Mouse (Mus musculus): ENCODE measurements around the gene Scaf1.
"Not testable (repeated sequence)": the region's sequence is repeated elsewhere in the genome, so short reads cannot be mapped to it uniquely, and the experiment has no call there.

The Scaf1 gene

DNA sequence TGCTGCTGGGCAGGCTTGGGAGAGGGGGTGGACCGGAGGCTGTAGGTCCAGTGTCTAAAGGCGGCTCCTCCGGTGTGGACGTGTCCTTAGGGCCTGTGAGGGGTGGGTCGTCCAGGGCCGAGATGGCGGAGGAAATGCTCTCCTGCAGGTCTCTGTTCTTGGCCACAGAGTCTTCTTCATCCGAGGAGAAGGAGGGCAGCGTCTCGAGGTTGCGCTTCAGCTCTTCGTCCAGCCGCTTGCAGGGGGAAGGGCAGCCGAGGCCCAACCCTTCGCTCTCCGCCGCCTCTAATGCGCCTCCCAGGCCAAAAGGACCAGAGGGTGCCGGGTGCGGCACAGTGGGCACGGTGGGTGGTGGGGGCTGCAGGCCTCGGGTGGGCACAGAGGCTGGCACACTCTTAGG, 29.6 kb upstream of the Scaf1 start:
- no peak for DNase-seq (ENCODE audit: low spot score in 2 of 2)

DNA sequence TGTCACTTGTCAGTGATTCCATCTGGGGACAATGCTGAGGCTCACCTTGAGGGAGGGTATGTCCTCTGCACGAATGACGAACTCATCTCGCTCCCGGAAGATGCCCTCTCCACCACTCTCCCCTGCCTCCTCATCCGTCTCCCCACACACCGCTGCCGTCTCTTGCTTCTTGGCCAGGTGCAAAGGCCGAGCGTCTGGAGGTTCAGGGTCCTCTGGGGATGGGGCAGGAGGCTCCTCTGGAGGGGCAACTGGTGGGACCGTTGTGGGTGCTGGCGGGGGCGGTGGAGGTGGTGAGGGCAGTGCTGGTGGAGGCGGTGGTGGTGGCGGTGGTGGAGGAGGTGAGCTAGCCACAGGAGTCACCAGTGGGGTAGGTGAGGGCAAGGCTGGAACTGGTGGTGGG, 27.1 kb upstream of the Scaf1 start:
- no peak for DNase-seq (ENCODE audit: low spot score in 2 of 2)

DNA sequence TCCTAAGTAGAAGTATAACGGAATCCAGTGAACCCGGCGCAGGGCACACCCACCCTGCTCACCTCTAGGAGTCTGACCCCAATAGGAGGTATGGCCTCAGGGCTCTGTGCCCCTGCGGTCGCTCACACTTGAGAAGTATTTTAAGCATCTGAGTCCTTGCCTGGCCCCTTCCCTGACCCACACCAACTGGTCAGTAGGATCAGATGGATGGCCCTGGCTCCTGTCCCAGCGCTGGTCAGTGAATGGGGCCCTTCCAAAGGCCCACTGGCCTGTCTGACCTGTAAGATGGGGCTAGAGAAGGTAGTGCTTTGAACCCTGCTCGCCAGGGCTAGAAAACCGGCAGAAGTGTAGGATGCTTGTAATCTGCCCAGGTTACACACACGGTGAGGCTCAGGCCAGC, 24.7 kb upstream of the Scaf1 start:
- no peak for DNase-seq (ENCODE audit: low spot score in 2 of 2)

DNA sequence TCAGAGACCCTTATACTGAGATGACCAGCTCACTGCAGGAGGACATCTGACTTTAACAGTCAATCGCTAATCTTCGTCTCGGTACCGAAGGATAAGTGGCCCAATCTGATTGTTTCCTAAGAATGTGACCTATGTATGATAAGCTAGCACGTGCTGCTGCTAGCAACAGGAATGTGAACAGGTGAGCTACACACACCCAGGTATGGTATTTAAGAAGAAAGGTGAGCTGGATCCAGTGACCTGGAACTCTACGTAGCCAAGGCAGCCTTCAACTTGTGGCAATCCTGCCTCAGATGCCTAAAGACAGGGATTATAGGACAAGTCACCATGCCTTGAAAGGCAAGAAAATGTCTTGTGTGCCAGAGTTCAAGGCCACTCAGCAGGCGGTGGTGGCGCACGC, 22.2 kb upstream of the Scaf1 start:
- DNase-seq (ENCODE audit: low spot score in 2 of 2): no peak

DNA sequence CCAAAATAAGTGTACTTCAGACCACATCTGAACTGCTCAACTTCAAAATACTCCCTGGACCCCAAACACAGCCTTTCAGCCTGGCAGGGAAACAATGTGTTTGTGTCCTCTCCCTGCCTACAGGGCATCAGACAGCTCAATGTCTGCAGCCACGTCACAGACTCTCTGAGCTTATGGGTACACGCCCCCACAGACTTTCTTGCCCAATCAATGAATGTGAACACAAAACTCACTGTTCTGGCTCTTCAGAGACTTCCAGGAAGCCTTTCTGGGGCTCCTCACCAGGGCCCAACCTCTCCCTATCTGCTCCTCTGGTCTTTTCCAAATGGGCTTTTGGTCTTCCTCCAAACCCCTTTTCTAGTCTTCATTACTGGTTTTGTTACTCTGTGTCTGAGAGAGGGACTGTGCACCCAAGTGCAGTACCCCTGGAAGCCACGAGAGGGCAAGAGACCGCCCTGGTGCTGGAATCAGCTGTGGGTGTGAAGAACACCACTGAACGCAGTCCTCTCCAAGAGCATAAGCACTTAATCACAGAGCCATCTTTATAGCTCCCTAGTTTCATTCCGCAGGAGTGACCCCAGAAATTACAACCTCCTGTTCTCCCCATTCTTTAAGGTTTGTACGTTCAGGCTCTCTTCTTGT, 21.7 kb upstream of the Scaf1 start:
- DNase-seq (ENCODE audit: low spot score in 2 of 2): no peak

DNA sequence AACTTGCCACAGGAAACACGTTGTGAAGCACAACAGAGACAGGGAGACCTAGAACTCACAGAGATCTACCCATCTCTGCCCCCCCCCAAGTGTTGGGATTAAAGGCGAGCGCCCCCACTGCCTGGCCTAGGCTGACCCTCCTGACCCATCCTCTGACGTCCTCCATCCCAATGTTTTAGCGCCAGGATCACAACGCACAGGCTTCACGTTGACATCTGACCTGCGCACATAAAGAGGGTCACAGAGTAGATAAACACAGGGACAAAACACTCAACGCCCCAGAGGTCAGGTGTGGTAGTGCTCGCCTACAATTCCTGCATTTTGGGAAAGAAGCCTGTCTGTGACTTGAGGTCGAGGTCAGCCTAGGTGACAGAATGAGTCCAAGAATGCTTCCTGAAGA, 20.5 kb upstream of the Scaf1 start:
- no peak for DNase-seq (ENCODE audit: low spot score in 2 of 2)

DNA sequence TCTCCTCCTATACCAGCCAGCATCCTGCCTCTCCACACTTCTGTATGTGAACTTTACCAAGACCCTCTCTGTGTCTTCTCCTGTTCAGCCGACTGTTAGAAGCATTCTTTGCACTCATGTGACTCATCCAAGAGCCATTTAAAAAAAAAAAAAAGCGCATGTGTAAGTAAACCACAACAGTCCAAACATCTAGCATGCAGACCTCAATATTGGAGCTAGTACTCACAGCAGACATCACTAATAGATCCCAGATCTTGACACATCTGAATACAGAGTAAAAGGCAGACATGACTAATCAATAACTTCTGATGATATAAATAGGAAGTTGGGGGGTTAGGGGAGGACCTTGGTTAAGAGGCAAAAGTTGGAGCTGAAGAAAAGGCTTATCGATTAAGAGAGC, 19.5 kb upstream of the Scaf1 start:
- no peak for DNase-seq (ENCODE audit: low spot score in 2 of 2)

DNA sequence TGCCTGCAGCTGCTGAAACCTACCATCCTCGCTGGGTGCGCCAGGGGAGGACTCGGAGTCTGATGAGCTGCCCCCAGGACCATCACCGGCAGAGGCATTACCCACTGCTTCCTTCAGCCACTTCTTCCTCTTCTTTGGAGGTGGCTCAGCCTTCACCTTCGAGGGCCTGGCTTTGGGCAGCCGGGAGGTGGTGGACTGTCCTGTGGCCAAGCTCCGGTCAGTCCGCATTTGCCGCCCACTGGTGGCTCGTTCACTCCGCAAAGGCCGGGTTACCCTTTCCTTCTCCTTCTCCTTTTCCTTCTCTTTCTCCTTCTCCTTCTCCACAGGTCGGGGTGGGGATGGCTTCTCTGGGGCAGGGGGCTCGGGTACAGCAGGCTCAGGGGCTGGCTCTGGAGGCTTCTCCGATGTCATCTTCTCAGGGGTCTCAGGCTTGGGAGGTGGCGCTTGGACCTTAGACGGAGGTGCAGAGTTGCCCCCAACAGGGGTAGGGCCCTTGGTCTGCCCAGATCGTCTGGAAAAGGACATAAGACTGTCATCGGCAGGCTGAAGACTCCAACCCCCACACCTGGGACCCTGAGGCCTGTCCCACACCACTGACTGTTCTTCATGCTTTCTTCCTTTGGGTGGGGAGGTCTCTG, 17.7 kb upstream of the Scaf1 start:
- DNase-seq (ENCODE audit: low spot score in 2 of 2): no peak

DNA sequence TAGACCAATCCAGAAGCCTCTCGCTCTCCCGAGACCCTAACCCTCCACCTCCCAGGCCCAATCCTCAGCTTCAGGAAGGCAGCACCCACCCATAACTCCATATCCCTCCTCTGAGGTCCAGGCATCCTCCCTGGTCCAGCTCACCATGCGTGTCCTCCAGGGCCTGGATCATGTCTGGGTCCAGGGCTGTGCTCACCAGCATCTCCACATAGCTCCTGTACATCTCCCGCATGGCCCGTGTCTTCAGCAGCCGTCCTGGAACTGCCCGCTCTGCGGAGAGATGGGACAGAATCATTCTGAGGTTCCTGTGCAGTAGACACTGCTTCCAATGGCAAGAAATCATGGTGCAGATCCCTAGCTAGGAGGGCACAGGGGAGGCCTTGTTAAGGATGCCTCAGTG, 14.7 kb upstream of the Scaf1 start:
- DNase-seq (ENCODE audit: low spot score in 2 of 2): no peak

DNA sequence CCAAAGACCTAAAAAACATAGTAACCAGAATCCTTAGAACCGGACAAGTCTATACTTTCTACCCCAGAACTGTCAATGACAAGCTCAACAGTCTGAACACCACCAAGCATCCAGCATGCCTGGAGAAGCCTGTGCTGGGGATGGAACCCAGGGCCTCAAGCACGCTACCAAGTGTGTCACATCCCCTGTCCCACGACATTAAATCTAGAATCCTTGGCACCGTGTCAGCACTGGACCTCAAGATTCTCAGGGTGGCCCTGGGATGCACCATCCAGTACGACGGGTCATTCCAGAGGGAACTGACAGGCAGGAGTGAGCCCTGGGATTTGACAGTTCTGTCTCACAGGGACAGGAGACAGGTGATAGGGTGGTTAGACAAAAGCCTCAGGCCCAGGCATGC, 13.8 kb upstream of the Scaf1 start:
- DNase-seq (ENCODE audit: low spot score in 2 of 2): no peak

DNA sequence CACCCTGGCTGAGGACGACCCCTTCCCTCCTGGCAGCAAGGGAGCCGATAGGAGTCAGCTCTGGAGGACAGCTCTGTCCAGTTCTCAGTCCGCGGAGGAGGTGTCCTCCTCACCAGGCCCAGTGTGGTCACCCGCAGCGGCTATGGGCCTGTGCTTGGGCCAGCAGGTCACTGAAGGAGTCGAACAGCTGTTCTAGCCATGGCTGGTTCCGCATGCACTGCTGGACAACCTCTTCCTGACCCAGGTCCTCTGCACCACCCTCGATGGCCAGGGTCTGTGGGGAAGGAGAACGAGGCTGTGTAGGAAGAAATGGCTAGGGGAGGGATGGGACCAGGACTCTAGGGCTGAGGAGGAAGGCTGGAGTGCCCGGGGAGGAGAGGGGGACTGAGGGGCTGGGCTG, 12.2 kb upstream of the Scaf1 start:
- no peak for DNase-seq (ENCODE audit: low spot score in 2 of 2)

DNA sequence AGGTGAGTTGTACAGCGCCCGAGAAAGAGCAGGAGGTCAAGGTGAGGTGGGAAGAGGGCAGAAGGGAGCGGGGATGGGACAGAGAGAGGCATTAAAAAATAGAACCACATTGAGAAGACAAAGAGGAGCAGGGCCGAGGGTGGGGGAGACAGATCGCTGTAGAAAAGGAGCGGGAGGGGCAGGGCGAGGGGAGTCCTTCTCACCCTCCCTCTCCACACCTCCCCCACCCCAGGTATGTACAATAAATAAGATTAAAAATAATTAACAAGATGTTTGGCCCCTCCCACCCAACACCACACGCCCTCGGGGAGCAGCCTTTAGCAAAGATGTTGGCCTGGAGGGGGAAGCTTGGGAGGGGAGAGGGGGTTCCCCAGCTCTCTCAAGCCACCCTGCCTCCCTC, 11.6 kb upstream of the Scaf1 start:
- DNase-seq (ENCODE audit: low spot score in 2 of 2): no peak

DNA sequence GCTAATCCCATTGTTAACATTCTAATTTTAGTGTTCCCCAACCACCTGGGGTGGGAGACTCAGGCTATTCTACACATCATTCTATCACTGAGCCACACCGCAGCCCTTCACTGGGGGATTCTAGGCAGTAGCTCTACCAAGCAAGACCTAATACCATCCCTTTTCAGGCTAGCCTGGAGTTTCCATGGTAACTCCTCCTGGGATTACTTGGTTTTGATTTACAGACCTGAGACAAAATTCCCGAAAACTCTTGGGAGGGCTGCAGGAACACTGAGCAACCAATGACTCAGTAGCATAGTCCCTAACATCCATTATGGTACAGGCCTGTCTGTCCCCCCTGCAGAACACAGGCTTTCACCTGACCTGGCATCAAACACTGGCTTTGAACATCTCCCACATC, 10.1 kb upstream of the Scaf1 start:
- DNase-seq (ENCODE audit: low spot score in 2 of 2): no peak

DNA sequence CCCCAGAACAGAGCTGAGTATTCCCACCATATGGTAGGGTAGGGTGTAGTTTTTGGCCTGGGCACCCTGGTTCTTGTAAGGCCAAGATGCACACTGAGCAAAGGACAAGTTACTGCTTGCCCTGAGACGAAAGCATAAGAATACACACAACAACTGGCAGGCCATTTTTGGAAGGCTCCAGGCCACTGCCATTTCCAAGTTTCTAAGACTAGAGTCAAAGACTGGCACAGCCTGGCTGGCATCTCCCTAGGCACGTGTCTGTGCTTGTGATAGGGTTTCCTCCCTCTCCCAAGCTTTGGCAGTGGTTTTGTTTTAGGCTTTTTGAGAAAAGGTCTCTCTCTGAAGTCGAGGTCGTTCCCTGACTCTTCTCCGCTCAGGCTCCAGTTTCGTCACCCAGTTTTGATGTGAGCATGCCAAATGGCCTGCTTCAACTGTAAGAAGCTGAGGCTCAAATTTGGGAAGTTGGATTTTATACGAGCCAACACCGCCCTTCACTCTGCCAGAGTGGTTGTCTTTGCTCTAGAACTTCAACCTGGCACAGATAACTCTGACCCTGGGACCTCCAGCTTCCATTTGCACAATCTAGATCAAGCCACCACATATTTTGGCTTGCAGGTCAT, 9.5 kb upstream of the Scaf1 start:
- DNase-seq (ENCODE audit: low spot score in 2 of 2): no peak

DNA sequence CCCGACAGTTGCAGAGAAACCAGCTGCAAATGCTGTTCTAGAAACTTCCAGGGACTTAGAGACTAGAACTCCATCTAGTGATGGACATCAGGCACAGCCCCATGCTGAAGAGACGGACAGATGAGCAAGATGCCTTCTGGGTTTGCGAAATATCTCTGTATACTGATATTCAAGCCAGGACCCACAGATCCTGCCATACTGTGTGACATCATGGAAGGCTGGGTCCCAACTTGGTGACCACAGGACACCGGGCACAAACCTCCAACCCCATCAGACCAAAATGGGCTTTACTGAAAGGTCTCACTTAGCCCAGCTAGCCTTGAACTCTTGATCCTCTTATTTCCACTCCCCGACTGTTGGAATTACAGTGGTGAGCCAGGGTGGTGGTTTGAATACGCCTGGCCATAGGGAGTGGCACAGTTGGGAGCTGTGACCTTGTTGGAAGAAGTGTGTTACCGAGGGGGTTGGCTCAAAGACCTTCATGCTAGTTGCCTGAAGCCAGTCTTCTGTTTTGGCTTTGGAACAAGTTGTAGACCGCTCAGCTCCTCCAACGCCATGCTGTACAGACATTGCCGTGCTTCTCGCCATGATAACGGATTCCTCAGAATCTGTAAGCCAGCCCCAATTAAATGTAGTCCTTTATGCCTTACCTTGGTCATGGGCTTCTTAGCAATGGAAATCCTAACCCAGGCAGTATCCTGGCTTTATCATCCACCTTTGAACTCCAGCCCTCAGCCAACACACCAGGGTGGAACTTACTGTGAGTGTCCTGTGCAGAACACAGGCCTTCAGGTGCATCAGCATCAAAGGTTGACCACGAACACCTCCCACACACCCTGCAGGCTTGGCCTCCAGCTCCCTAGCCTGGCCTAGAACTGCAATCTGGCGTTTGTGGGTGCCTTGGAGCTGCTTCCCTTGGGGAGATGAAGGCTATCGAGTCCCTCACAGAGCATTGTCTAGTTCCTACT, 8.4 kb upstream of the Scaf1 start:
- no peak for DNase-seq (ENCODE audit: low spot score in 2 of 2)

DNA sequence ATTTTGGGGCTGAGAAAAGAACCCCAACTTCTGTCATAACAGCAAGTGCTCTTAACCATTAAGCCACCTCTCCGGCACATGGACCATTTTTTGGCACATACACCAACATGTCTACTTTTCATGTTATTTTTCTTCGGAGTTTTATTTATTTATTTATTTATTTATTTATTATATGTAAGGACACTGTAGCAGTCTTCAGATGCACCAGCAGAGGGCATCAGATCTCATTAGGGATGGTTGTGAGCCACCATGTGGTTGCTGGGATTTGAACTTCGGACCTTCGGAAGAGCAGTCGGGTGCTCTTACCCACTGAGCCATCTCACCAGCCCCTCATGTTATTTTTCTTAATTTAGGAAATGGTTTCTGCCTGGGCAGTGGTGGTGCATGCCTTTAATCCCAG, 7.5 kb upstream of the Scaf1 start:
- DNase-seq (ENCODE audit: low spot score in 2 of 2): not testable (repeated sequence)

DNA sequence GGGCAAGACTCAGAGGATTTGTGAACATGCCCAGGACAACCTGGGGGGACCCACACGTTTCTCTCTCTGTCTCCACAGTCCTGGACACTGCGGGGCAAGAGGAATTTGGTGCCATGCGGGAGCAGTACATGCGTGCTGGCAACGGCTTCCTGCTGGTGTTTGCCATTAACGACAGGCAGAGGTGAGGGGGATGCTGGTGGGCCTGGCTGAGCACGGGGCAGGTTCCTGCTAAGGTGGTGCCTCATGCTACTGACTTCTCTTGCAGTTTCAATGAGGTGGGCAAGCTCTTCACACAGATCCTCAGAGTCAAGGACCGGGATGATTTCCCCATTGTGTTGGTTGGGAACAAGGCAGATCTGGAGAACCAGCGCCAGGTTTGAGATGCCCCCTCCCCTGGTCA, 4.1 kb upstream of the Scaf1 start:
- DNase-seq (ENCODE audit: low spot score in 2 of 2): no peak

DNA sequence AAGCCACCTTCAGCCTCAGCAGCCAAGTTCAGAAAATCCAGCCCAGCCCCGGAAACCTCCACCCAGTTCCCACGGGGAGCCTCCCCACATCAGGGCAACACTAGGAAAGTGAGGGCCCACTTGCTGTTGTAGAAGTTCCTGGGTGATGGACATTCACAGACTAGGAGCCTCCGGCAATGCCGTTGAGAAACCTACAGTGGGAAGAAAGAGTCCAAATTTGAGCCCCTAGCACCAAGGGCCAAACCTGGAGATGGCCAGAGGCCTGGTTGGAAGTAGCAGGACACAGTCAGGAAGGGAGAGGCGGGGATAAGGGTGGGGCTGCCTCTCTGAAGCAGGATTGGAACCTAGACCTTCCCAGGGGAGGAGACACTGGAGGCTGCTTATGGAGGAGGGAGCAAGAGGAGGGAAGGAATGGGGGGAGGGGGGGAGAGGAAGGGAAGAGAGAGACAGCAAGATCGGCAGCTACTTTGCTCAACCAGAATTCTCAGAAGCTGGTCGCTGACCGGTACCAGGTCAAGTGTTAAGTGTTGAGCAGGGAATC, 2.9 kb upstream of the Scaf1 start:
- DNase-seq (ENCODE audit: low spot score in 2 of 2): no peak

DNA sequence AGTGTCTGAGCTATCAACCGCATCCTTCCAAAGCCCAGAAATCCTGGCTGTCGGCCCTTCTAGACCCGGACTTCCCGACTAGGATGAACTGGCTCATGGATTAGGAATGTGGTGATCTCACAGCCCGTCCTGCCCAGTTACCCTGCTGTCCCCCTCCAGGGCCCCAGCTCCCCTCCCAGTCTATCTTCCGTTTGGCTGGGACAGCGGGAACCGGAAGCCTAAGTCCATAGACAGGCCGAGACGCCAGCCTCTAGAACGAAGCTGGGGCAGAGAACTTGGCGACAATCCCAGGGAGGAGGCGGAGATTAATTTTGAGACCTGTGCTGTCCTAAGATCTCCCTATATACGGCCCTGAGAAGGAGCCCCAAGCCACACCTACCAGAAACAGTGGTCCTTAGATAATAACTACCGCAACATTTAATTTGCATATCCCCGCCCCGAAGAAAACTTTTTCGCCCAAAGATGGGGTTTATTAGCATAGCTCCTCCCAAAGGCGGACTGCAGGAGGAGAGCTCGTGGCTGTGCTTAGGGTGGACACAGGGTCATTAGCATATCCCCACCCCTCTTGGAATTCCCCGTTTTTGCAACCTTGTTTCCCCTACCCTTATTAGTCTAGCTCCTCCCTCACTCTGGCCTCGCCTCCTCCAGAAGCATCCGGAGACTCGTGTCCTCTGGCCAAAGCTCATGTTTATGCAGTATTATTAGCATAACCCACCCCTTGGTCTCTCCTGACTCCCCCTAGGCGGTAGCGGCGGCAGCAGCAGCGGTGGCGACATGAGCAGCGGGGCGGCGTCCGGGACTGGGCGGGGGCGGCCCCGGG, 1.3 kb upstream of the Scaf1 start, which contains the start of gene Rras:
Gene Rras (plus strand): TSS at position 720 of the 820 bp plus-strand sequence.
- peak; percentile 91 to 93 for DNase-seq (ENCODE audit: low spot score in 2 of 2)

DNA sequence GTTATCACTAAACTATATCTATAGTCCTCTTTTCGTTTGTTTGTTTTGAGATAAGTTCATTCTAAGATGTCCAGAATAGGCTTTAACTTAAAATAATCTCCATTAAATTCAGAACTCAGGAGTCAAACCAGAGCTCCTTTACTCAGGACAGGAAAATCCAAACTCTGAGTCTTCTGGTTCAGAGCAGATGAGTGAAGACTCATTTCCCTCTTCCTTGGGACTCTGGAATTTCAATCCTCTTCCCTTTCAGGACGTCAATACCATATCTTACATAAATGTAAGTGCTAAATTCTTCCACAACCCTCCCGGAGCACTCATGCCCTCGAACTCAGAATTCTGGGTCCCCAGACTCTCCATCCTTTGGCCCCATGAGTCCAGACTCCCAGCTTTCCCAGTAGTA, 598 bp upstream of the Scaf1 start:
- DNase-seq (ENCODE audit: low spot score in 2 of 2): no peak

DNA sequence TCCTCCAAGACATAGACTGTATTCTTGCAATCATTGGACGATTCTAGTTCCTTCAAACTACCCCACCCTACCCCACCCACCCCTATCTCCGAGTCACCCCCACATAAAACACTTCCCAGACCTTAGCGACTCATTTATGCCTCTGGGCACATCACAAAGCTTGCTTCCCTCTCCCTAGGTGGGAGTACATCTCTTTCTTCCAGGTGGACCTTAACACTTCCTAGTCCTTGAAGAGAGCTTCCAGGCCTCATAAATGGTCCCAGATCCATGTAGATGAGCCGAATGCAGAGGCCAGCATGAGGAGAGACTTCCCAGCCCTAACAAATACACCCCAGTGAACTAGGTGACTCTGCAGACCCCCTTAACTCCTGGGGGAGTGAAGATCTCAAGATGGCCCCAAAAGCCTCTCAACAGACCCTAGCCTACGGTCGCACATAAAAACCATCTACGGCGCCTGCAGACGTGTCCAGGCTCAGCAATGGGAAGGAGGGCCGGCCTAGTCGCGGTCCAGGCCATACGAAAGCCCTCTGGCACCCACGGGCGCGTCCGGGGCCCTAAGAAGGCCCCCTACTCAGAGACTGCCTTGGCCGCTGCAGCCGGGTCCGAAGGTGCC, 713 bp downstream of the Scaf1 start:
- peak in 1 of 2 experiments; percentile 28 for DNase-seq (ENCODE audit: low spot score in 2 of 2)
